17 mouse cellular contexts compared by ENCODE assay signal in genomic region chr7:142442908-142443420, GRCm38 (mm10). TPM values are rescaled to one million over a fixed set of nuclear protein-coding genes. Genes with fewer than 3 reads are reported as not detected.
DNase-seq lines count a peak whose midpoint lies in the region; ATAC-seq and TF ChIP-seq lines count a peak whose summit lies in the region.
"Had no signal": no experiment of that assay in that cellular context is flagged by ENCODE, and none has a peak within 500 bp of the region (broad histone marks: within the 10 kb centered on the region; RNA-seq: fewer than 3 reads in every experiment).

No protein-coding gene starts in this region.

- no peaks in the 10 kb centered on the region for H3K36me3 ChIP-seq in heart, embryonic 16.5 days (ENCODE audit: control insufficient read depth, insufficient read depth)
- no peaks in the 10 kb centered on the region for H3K36me3 ChIP-seq in embryonic facial prominence, embryonic 15.5 days
- H3K36me3 ChIP-seq: embryonic facial prominence, embryonic 13.5 days; hindbrain, embryonic 12.5 days; midbrain, embryonic 13.5 days had no signal

- intact Hi-C loops in heart, postnatal 36 days (cut with DNase I): no loop called here

- 92% methylated on average over 7 of the region's 7 CpGs for WGBS in heart, embryonic 16.5 days
- WGBS in embryonic facial prominence, embryonic 15.5 days: 92% methylated on average over 7 of the region's 7 CpGs

- TF ChIP-seq CTCF in bone marrow macrophage, adult 2 months (IDR thresholded peaks at IDR 0.05; ENCODE audit: low read depth, low read length): no peak

- no peak overlapping the region for H3K4me2 ChIP-seq in heart, embryonic 16.5 days (ENCODE audit: low read depth, low read length)
- H3K4me2 ChIP-seq in embryonic facial prominence, embryonic 15.5 days (replicated peaks): no peak overlapping the region
- H3K4me2 ChIP-seq: embryonic facial prominence, embryonic 13.5 days; hindbrain, embryonic 12.5 days; midbrain, embryonic 13.5 days had no signal

- DNase-seq in heart, postnatal 36 days: no peak
- no peak for DNase-seq in adipocyte (ENCODE audit: low spot score)
- DNase-seq in urinary bladder, postnatal 25 days (ENCODE audit: low spot score): no peak
- DNase-seq: adrenal gland, postnatal 25 days; cerebellum, adult 2 months; forebrain, postnatal 0 days; kidney, postnatal 14 days; right cerebral cortex, postnatal 25 days; thymus, adult 2 months had no signal

- H3K4me3 ChIP-seq in heart, embryonic 16.5 days (ENCODE audit: low read length): no peak overlapping the region
- peak overlapping the region; percentile 12; the same call in 1 of the 2 replicates for H3K4me3 ChIP-seq in bone marrow macrophage, adult 2 months (ENCODE audit: insufficient read depth, low read length)
- H3K4me3 ChIP-seq in embryonic facial prominence, embryonic 15.5 days (replicated peaks): no peak overlapping the region
- H3K4me3 ChIP-seq: embryonic facial prominence, embryonic 13.5 days; hindbrain, embryonic 12.5 days; midbrain, embryonic 13.5 days had no signal

- ATAC-seq in heart, embryonic 16.5 days (replicated peaks; ENCODE audit: extremely low read depth, insufficient read depth, low FRiP score): no peak
- no peak for ATAC-seq in embryonic facial prominence, embryonic 15.5 days (ENCODE audit: insufficient number of reproducible peaks, low FRiP score, low TSS enrichment, low read depth)
- peak; percentile 15; the same call in 1 of the 2 replicates for ATAC-seq in monocyte, adult 5-6 weeks (replicated peaks; ENCODE audit: insufficient number of reproducible peaks, low FRiP score, low TSS enrichment, poor library complexity, severe bottlenecking)
- ATAC-seq: forebrain, postnatal 0 days; midbrain, embryonic 13.5 days had no signal

- H3K9ac ChIP-seq in heart, embryonic 16.5 days (ENCODE audit: low read length): peak overlapping the region; percentile 25; the same call in 1 of the 2 replicates
- H3K9ac ChIP-seq in embryonic facial prominence, embryonic 15.5 days: no peak overlapping the region
- H3K9ac ChIP-seq: embryonic facial prominence, embryonic 13.5 days; forebrain, postnatal 0 days; hindbrain, embryonic 12.5 days; midbrain, embryonic 13.5 days had no signal

- H3K9me3 ChIP-seq in heart, embryonic 16.5 days (replicated peaks; ENCODE audit: control insufficient read depth, low read length): no peaks in the 10 kb centered on the region
- no peaks in the 10 kb centered on the region for H3K9me3 ChIP-seq in embryonic facial prominence, embryonic 15.5 days (replicated peaks)
- H3K9me3 ChIP-seq: embryonic facial prominence, embryonic 13.5 days; hindbrain, embryonic 12.5 days; midbrain, embryonic 13.5 days had no signal

- H3K4me1 ChIP-seq in heart, embryonic 16.5 days (ENCODE audit: control insufficient read depth, insufficient read depth, low read length): peaks cover 21% of the 10 kb centered on the region
- H3K4me1 ChIP-seq in bone marrow macrophage, adult 2 months (ENCODE audit: control insufficient read depth, insufficient read depth, low read length): peaks cover 46% of the 10 kb centered on the region
- H3K4me1 ChIP-seq in embryonic facial prominence, embryonic 15.5 days: peaks cover 33% of the 10 kb centered on the region

- TF ChIP-seq POLR2A in bone marrow macrophage, adult 2 months (IDR thresholded peaks at IDR 0.05; ENCODE audit: borderline replicate concordance, low read depth, low read length): no peak

- H3K27me3 ChIP-seq in heart, embryonic 16.5 days (ENCODE audit: control insufficient read depth, insufficient read depth, low read length): no peaks in the 10 kb centered on the region
- no peaks in the 10 kb centered on the region for H3K27me3 ChIP-seq in embryonic facial prominence, embryonic 15.5 days
- H3K27me3 ChIP-seq: embryonic facial prominence, embryonic 13.5 days; hindbrain, embryonic 12.5 days; midbrain, embryonic 13.5 days had no signal

- H3K27ac ChIP-seq in heart, embryonic 16.5 days (ENCODE audit: low read length): 0 out of 2 replicates have a peak overlapping the region, but pooled peaks have one; percentile 30
- peak overlapping the region; percentile 99 for H3K27ac ChIP-seq in bone marrow macrophage, adult 2 months (ENCODE audit: insufficient read depth, low read depth, low read length)
- peak overlapping the region; percentile 68 for H3K27ac ChIP-seq in embryonic facial prominence, embryonic 15.5 days (replicated peaks)
- H3K27ac ChIP-seq: embryonic facial prominence, embryonic 13.5 days; hindbrain, embryonic 12.5 days; midbrain, embryonic 13.5 days had no signal

RNA-seq across cellular contexts. Expression of gene Tnni2, which starts 1.4 kb away (rescaled TPM):
- 14.1 and 27.0 TPM in 2 replicates for polyA plus RNA-seq in heart, embryonic 16.5 days (2015; fragmentation: Nextera tagmentation; extraction: Ambion mirVana)
- 1 to 10 TPM; 1.6 to 3.4 TPM for total RNA-seq in heart, postnatal 36 days (2021)
- polyA plus RNA-seq in bone marrow macrophage, adult 2 months (2012; ENCODE audit: insufficient read depth, insufficient read length, missing spikeins): 10.2 and 13.8 TPM in 2 replicates
- 169 and 228 TPM in 2 replicates for polyA plus RNA-seq in embryonic facial prominence, embryonic 15.5 days (2015; fragmentation: Nextera tagmentation; extraction: Ambion mirVana)
- 7.5 to 20.6 TPM (median 11.3 TPM) in 3 replicates for total RNA-seq in monocyte, adult 5-6 weeks (2017)
- total RNA-seq: adrenal gland, postnatal 25 days had no signal

RNA-seq across cellular contexts. Expression of gene Syt8, which starts 8.3 kb away (rescaled TPM):
- polyA plus RNA-seq in heart, embryonic 16.5 days (2015; fragmentation: Nextera tagmentation; extraction: Ambion mirVana): 0.17 and 0.32 TPM in 2 replicates
- total RNA-seq in heart, postnatal 36 days (2021): not detected
- 5.6 TPM in 2 replicates for polyA plus RNA-seq in bone marrow macrophage, adult 2 months (2012; ENCODE audit: insufficient read depth, insufficient read length, missing spikeins)
- 3.9 and 4.5 TPM in 2 replicates for polyA plus RNA-seq in embryonic facial prominence, embryonic 15.5 days (2015; fragmentation: Nextera tagmentation; extraction: Ambion mirVana)
- not detected in 3 replicates for total RNA-seq in monocyte, adult 5-6 weeks (2017)
- total RNA-seq: adrenal gland, postnatal 25 days; forebrain, postnatal 0 days; left cerebral cortex, adult 8-10 months had no signal
- polyA plus RNA-seq: cerebellum, adult 2 months; forebrain, postnatal 0 days; midbrain, embryonic 13.5 days had no signal

RNA-seq across cellular contexts. Expression of gene Lsp1, which starts 17.6 kb away (rescaled TPM):
- polyA plus RNA-seq in heart, embryonic 16.5 days (2015; fragmentation: Nextera tagmentation; extraction: Ambion mirVana): 73.5 and 83.5 TPM in 2 replicates
- 10 to 100 TPM; 31.7 to 40.4 TPM for total RNA-seq in heart, postnatal 36 days (2021)
- polyA plus RNA-seq in bone marrow macrophage, adult 2 months (2012; ENCODE audit: insufficient read depth, insufficient read length, missing spikeins): 320 and 327 TPM in 2 replicates
- polyA plus RNA-seq in embryonic facial prominence, embryonic 15.5 days (2015; fragmentation: Nextera tagmentation; extraction: Ambion mirVana): 49.3 and 58.9 TPM in 2 replicates
- 1,011 to 1,374 TPM (median 1,247 TPM) in 3 replicates for total RNA-seq in monocyte, adult 5-6 weeks (2017)

RNA-seq across cellular contexts. Expression of gene Ctsd, which starts 55.1 kb away (rescaled TPM):
- polyA plus RNA-seq in heart, embryonic 16.5 days (2015; fragmentation: Nextera tagmentation; extraction: Ambion mirVana): 470 and 482 TPM in 2 replicates
- 100 to 1,000 TPM; 830 to 843 TPM for total RNA-seq in heart, postnatal 36 days (2021)
- 2,800 and 3,060 TPM in 2 replicates for polyA plus RNA-seq in bone marrow macrophage, adult 2 months (2012; ENCODE audit: insufficient read depth, insufficient read length, missing spikeins)
- 374 and 387 TPM in 2 replicates for polyA plus RNA-seq in embryonic facial prominence, embryonic 15.5 days (2015; fragmentation: Nextera tagmentation; extraction: Ambion mirVana)
- 304 to 518 TPM (median 326 TPM) in 3 replicates for total RNA-seq in monocyte, adult 5-6 weeks (2017)

RNA-seq across cellular contexts. Expression of gene Tnnt3, which starts 55.7 kb away (rescaled TPM):
- polyA plus RNA-seq in heart, embryonic 16.5 days (2015; fragmentation: Nextera tagmentation; extraction: Ambion mirVana): 5.3 and 17.1 TPM in 2 replicates
- under 1 TPM; 0.61 to 0.68 TPM for total RNA-seq in heart, postnatal 36 days (2021)
- 5.1 and 6.0 TPM in 2 replicates for polyA plus RNA-seq in bone marrow macrophage, adult 2 months (2012; ENCODE audit: insufficient read depth, insufficient read length, missing spikeins)
- polyA plus RNA-seq in embryonic facial prominence, embryonic 15.5 days (2015; fragmentation: Nextera tagmentation; extraction: Ambion mirVana): 167 and 228 TPM in 2 replicates
- total RNA-seq in monocyte, adult 5-6 weeks (2017): 13.6 to 16.7 TPM (median 15.5 TPM) in 3 replicates
- total RNA-seq: adrenal gland, postnatal 25 days had no signal

Comparison
In these comparisons a context has a peak if more than half of its experiments do, and no peak if none do; other contexts are left out.
1. H3K27ac ChIP-seq: peak in every context shown above with its lines; median percentile 99 in bone marrow macrophage, adult 2 months; 68 in embryonic facial prominence, embryonic 15.5 days; 30 in heart, embryonic 16.5 days.